Mouse (Mus musculus) testis, postnatal 10 days (tissue): ENCODE results near the gene Ppp2r5b.

Experiments
- DNase-seq: peaks from one replicate; pipeline ENCODE4 v3.0.0; 2021; ENCODE audit warnings: low spot score

Gene Ppp2r5b

GRCm38 (mm10) chr19:6234337-6235083 lies 1.2 kb downstream of the Ppp2r5b start:
- DNase-seq, result no peak

- no peak for DNase-seq
Observed at GRCm38 (mm10) chr19:6233647-6234046, 2.0 kb downstream of the Ppp2r5b start.

- DNase-seq, result no peak
Observed at GRCm38 (mm10) chr19:6231036-6231435, 4.6 kb downstream of the Ppp2r5b start.

GRCm38 (mm10) chr19:6230411-6230810 lies 5.3 kb downstream of the Ppp2r5b start:
- no peak for DNase-seq

GRCm38 (mm10) chr19:6227864-6228263 lies 7.8 kb downstream of the Ppp2r5b start:
- no peak for DNase-seq

- DNase-seq, result no peak
Observed at GRCm38 (mm10) chr19:6226763-6227162, 8.9 kb downstream of the Ppp2r5b start.

GRCm38 (mm10) chr19:6226135-6226534 lies 9.5 kb downstream of the Ppp2r5b start, which contains the start of gene Gpha2:
Gene Gpha2, plus strand, starts transcription at chr19:6226380.
- DNase-seq, result no peak

GRCm38 (mm10) chr19:6218606-6219005 lies 17.1 kb downstream of the Ppp2r5b start:
- DNase-seq, result no peak

- DNase-seq, result no peak
Observed at GRCm38 (mm10) chr19:6216046-6216705, 19.5 kb downstream of the Ppp2r5b start.

GRCm38 (mm10) chr19:6206716-6207115 lies 29.0 kb downstream of the Ppp2r5b start:
- DNase-seq, result no peak

- DNase-seq, result no peak
Observed at GRCm38 (mm10) chr19:6204265-6204664, 31.4 kb downstream of the Ppp2r5b start.

- peak; percentile 61 for DNase-seq
Observed at GRCm38 (mm10) chr19:6184131-6184530, 51.5 kb downstream of the Ppp2r5b start, which contains the start of gene Majin. Gene Majin, plus strand, starts transcription at chr19:6184388.

GRCm38 (mm10) chr19:6182534-6182933 lies 53.1 kb downstream of the Ppp2r5b start:
- no peak for DNase-seq

GRCm38 (mm10) chr19:6181629-6182028 lies 54.0 kb downstream of the Ppp2r5b start:
- no peak for DNase-seq

- no peak for DNase-seq
Observed at GRCm38 (mm10) chr19:6178775-6179174, 56.9 kb downstream of the Ppp2r5b start.
